Mouse (Mus musculus) myocyte (in vitro differentiated cells): ENCODE measurements around the gene Cd160.

ENCODE experiments used
- E2F4 ChIP-seq: IDR thresholded peaks from one replicate; pipeline ENCODE4 v1.6.1; 2011; ENCODE audit warnings: mild to moderate bottlenecking, control low read depth, moderate library complexity; ENCODE audit not compliant: insufficient read depth
- MAX ChIP-seq: IDR thresholded peaks from one replicate; pipeline ENCODE4 v1.6.1; 2011; ENCODE audit warnings: low read depth, mild to moderate bottlenecking, control low read depth
- POLR2A ChIP-seq: IDR thresholded peaks from one replicate; pipeline ENCODE4 v1.6.1; 2011; ENCODE audit warnings: low read depth, mild to moderate bottlenecking, control low read depth, moderate library complexity; ENCODE audit not compliant: insufficient read length
- POLR2AphosphoS2 ChIP-seq: IDR thresholded peaks from one replicate; pipeline ENCODE4 v1.6.1; 2011; ENCODE audit warnings: low read depth, control low read depth; ENCODE audit not compliant: insufficient read length
- TCF12 ChIP-seq: IDR thresholded peaks from one replicate; pipeline ENCODE4 v1.6.1; 2011; ENCODE audit warnings: mild to moderate bottlenecking, control low read depth; ENCODE audit not compliant: poor library complexity, insufficient read depth, severe bottlenecking
- USF1 ChIP-seq: IDR thresholded peaks from one replicate; pipeline ENCODE4 v1.6.1; 2011; ENCODE audit warnings: low read depth, mild to moderate bottlenecking, control low read depth, moderate library complexity

DNA sequence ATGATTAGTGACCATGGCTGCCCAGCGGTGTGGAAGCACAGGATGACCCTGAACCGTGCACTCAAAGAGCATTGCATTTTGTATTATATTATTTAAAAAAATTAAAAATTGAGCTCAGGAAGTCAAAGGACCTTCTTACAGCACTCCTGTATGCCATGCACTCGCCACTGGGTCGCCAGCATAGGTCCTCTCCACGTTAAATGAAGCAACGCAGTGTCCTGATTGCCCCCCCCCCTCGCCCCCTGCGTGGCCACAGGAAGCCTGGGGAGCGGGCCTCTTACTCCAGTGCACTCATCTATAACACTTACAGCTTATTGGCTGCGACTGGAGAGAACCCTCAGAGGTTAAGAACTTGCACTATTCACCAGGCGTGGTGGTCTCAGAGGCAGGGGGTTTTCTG lies 3.9 kb downstream of the Cd160 start:
- no peak for TF ChIP-seq POLR2A
- TF ChIP-seq E2F4, result no peak
- TF ChIP-seq TCF12, result no peak
- TF ChIP-seq MAX, result no peak
- no peak for TF ChIP-seq USF1
- TF ChIP-seq POLR2AphosphoS2, result no peak
